Mouse (Mus musculus) CH12.LX (cell line): ENCODE results near the gene Zdhhc13. TPM values are rescaled to one million over a fixed set of nuclear protein-coding genes. Genes with fewer than 3 reads are reported as not detected.

ENCODE experiments used
- DNase-seq: peaks from one replicate; pipeline ENCODE4 v3.0.0-alpha.2; 2013; ENCODE audit errors: extremely low read depth
- H3K27ac ChIP-seq: 2 replicates; pipeline ENCODE4 v1.5.1; 2012; ENCODE audit warnings: low read depth, mild to moderate bottlenecking, control low read depth, moderate library complexity; ENCODE audit not compliant: insufficient read depth
- H3K27me3 ChIP-seq: replicated peaks from 2 replicates; pipeline ENCODE3; 2012; ENCODE audit warnings: inconsistent platforms
- H3K36me3 ChIP-seq, 2 experiments: replicated peaks in 1 of 2; 2 replicates each; pipeline versions ENCODE3 to v1.6.1; 2012; ENCODE audit warnings: inconsistent platforms in 1 of 2, low read length in 1 of 2, mild to moderate bottlenecking in 1 of 2, mixed read lengths in 1 of 2, moderate library complexity in 1 of 2; ENCODE audit not compliant: control insufficient read depth in 1 of 2, insufficient read depth in 1 of 2
- H3K4me1 ChIP-seq, 2 experiments: 2 replicates each; pipeline ENCODE4 v1.6.1; 2012; ENCODE audit warnings: inconsistent platforms in 1 of 2, moderate library complexity in 1 of 2; ENCODE audit not compliant: insufficient read depth in 2 of 2, control insufficient read depth in 1 of 2
- H3K4me2 ChIP-seq: 2 replicates; pipeline ENCODE4 v1.6.1; 2012; ENCODE audit warnings: low read depth, mild to moderate bottlenecking, control low read depth; ENCODE audit not compliant: poor library complexity, insufficient read depth, severe bottlenecking
- H3K4me3 ChIP-seq, 3 experiments: fragments of 150-350 bp in 1 of 3; sonication (generic) in 1 of 3; replicated peaks in 1 of 3; 2 replicates each; pipeline versions ENCODE3 to v1.5.1; 2011 to 2012; ENCODE audit warnings: low read depth in 2 of 3, low read length in 2 of 3, mild to moderate bottlenecking in 2 of 3, moderate library complexity in 2 of 3, control low read depth in 1 of 3, improper control_type of control experiment in 1 of 3, inconsistent platforms in 1 of 3, mixed read lengths in 1 of 3; ENCODE audit not compliant: poor library complexity in 1 of 3
- H3K79me2 ChIP-seq: replicated peaks from 2 replicates; pipeline ENCODE4 v1.6.1; 2012; ENCODE audit warnings: mild to moderate bottlenecking, moderate library complexity; ENCODE audit not compliant: control insufficient read depth, poor library complexity, insufficient read depth, severe bottlenecking; ENCODE audit errors: extremely low read depth
- H3K9ac ChIP-seq: 2 replicates; pipeline ENCODE4 v1.6.1; 2012; ENCODE audit warnings: low read depth, mild to moderate bottlenecking, control low read depth, moderate library complexity; ENCODE audit not compliant: insufficient read depth
- H3K9me3 ChIP-seq: replicated peaks from 2 replicates; pipeline ENCODE3; 2012; ENCODE audit warnings: low read length, inconsistent platforms, mixed read lengths
- BHLHE40 ChIP-seq: IDR thresholded peaks from 2 replicates; pipeline ENCODE4 v1.6.1; 2011; ENCODE audit warnings: mild to moderate bottlenecking, low read depth, low read length, improper control_type of control experiment
- CHD2 ChIP-seq: IDR thresholded peaks from 2 replicates; pipeline ENCODE4 v1.6.1; 2011; ENCODE audit warnings: low read length, improper control_type of control experiment
- E2F4 ChIP-seq: IDR thresholded peaks from 2 replicates; pipeline ENCODE4 v1.6.1; 2011; ENCODE audit warnings: low read depth, low read length, improper control_type of control experiment; ENCODE audit not compliant: insufficient replicate concordance
- ELF1 ChIP-seq: IDR thresholded peaks from 2 replicates; pipeline ENCODE4 v1.6.1; 2014; ENCODE audit warnings: low read depth, mild to moderate bottlenecking, inconsistent platforms, low read length, improper control_type of control experiment
- EP300 ChIP-seq: IDR thresholded peaks from 2 replicates; pipeline ENCODE4 v1.6.1; 2011; ENCODE audit warnings: low read length, improper control_type of control experiment
- ETS1 ChIP-seq: conservative IDR thresholded peaks from 2 replicates; pipeline ENCODE4 v1.6.1; 2012; ENCODE audit warnings: low read depth, mild to moderate bottlenecking, inconsistent platforms, low read length, improper control_type of control experiment, moderate library complexity
- GABPA ChIP-seq: IDR thresholded peaks from 2 replicates; pipeline ENCODE4 v1.6.1; 2012; ENCODE audit warnings: low read depth, low read length, improper control_type of control experiment, inconsistent platforms; ENCODE audit not compliant: insufficient replicate concordance
- HCFC1 ChIP-seq: IDR thresholded peaks from 2 replicates; pipeline ENCODE4 v1.6.1; 2012; ENCODE audit warnings: low read depth, mild to moderate bottlenecking, inconsistent platforms, low read length, improper control_type of control experiment
- IRF4 ChIP-seq: IDR thresholded peaks from 2 replicates; pipeline ENCODE4 v1.6.1; 2014; ENCODE audit warnings: low read depth, mild to moderate bottlenecking, inconsistent platforms, low read length, improper control_type of control experiment
- KAT2A ChIP-seq: IDR thresholded peaks from 2 replicates; pipeline ENCODE4 v1.6.1; 2012; ENCODE audit warnings: low read length, improper control_type of control experiment, inconsistent platforms; ENCODE audit not compliant: insufficient replicate concordance
- MAZ ChIP-seq: IDR thresholded peaks from 2 replicates; pipeline ENCODE4 v1.6.1; 2012; ENCODE audit warnings: low read depth, mild to moderate bottlenecking, inconsistent platforms, low read length, improper control_type of control experiment, moderate library complexity
- MEF2A ChIP-seq: IDR thresholded peaks from 2 replicates; pipeline ENCODE4 v1.6.1; 2014; ENCODE audit warnings: low read depth, mild to moderate bottlenecking, inconsistent platforms, low read length, improper control_type of control experiment, borderline replicate concordance
- MXI1 ChIP-seq: IDR thresholded peaks from 2 replicates; pipeline ENCODE4 v1.6.1; 2011; ENCODE audit warnings: mild to moderate bottlenecking, low read depth, low read length, improper control_type of control experiment
- MYC ChIP-seq: IDR thresholded peaks from 2 replicates; pipeline ENCODE4 v1.6.1; 2011; ENCODE audit warnings: low read depth, mild to moderate bottlenecking, improper control_type of control experiment, low read length
- USF1 ChIP-seq: IDR thresholded peaks from 2 replicates; pipeline ENCODE4 v1.6.1; 2014; ENCODE audit warnings: low read depth, mild to moderate bottlenecking, inconsistent platforms, low read length, improper control_type of control experiment
- ZC3H11A ChIP-seq: IDR thresholded peaks from 2 replicates; pipeline ENCODE4 v1.6.1; 2012; ENCODE audit warnings: low read depth, mild to moderate bottlenecking, inconsistent platforms, low read length, improper control_type of control experiment
- dilution Hi-C: fragments of 300-500 bp; cut with MboI; formaldehyde crosslinking; loops from 2 replicates; pipeline ENCODE4 v1.14.3; 2020; ENCODE audit warnings: low sequenced_read_pairs; ENCODE audit not compliant: extremely low pct_unique_long_range_greater_than_20kb, extremely low pct_ligation_motif_present
- in situ Hi-C: fragments of 300-500 bp; cut with MboI; formaldehyde crosslinking; loops from 3 replicates; pipeline ENCODE4 v1.14.3; 2019; ENCODE audit warnings: low sequenced_read_pairs, low pct_ligation_motif_present, low pct_unique_long_range_greater_than_20kb, mixed read lengths
- polyA plus RNA-seq: library from polyadenylated mRNA; unstranded; fragments of >175 nt; gene quantifications from 2 replicates; pipeline ENCODE4 v1.2.1, GENCODE M21; 2012; ENCODE audit warnings: low read depth; ENCODE audit not compliant: insufficient read length
- total RNA-seq, 2 experiments: library from RNA; depleted of rRNA; stranded (reverse); fragments of 300-350 nt in 1 of 2; fragments of >200 nt in 1 of 2; gene quantifications; 2 replicates each; pipeline ENCODE4 v1.2.3; 2012 to 2014

The Zdhhc13 gene
- total and polyA plus RNA-seq, 3 experiments = 19.9 to 74.3 (median 32.3) TPM

- Histone ChIP-seq H3K9me3 (no peaks in the 10 kb centered on the region), H3K4me2 (no peak overlapping the region), H3K36me3 (peaks cover 22 to 58% of the 10 kb centered on the region in 2 experiments), H3K4me3 (no peak overlapping the region), H3K4me1 (peaks cover 0 to 13% of the 10 kb centered on the region in 2 experiments; a peak in 1 of 4 replicates), H3K79me2 (no peaks in the 10 kb centered on the region), H3K27ac (no peak overlapping the region), H3K9ac (no peak overlapping the region), H3K27me3 (no peaks in the 10 kb centered on the region)
- TF ChIP-seq GABPA (no peak), MEF2A (no peak), IRF4 (no peak), BHLHE40 (no peak), MAZ (no peak), ELF1 (no peak), MYC (no peak), ETS1 (no peak), ZC3H11A (no peak), MXI1 (no peak), CHD2 (no peak), HCFC1 (no peak), USF1 (no peak)
- peak; percentile 37 for DNase-seq
- dilution Hi-C loops = no loop called here
- in situ Hi-C loops = no loop called here
Observed at GRCm38 (mm10) chr7:48864671-48865458, 76.1 kb downstream of the Zdhhc13 start.

GRCm38 (mm10) chr7:48867576-48867975 is 78.8 kb downstream of the Zdhhc13 start:
- TF ChIP-seq EP300 (no peak), CHD2 (no peak), MAZ (no peak), MXI1 (no peak), KAT2A (no peak), MEF2A (no peak), IRF4 (no peak), E2F4 (no peak), HCFC1 (no peak)
- Histone ChIP-seq H3K27ac (no peak overlapping the region), H3K9me3 (no peaks in the 10 kb centered on the region), H3K36me3 (peaks cover 49 to 85% of the 10 kb centered on the region in 2 experiments), H3K4me1 (peaks cover 0 to 13% of the 10 kb centered on the region in 2 experiments; a peak in 1 of 4 replicates), H3K27me3 (no peaks in the 10 kb centered on the region), H3K79me2 (no peaks in the 10 kb centered on the region), H3K9ac (no peak overlapping the region), H3K4me3 (no peak overlapping the region), H3K4me2 (no peak overlapping the region)
- dilution Hi-C loops (no loop called here), in situ Hi-C loops (no loop called here)
- DNase-seq = no peak
